Mouse (Mus musculus): ENCODE measurements around the gene Acot5. TPM values are rescaled to one million over a fixed set of nuclear protein-coding genes. Genes with fewer than 3 reads are reported as not detected.
"Not testable (repeated sequence)": the region's sequence is repeated elsewhere in the genome, so short reads cannot be mapped to it uniquely, and the experiment has no call there.

Acot5 gene
- not detected in 2 replicates for total RNA-seq (2014; rRNA removed)
- polyA plus RNA-seq (2012; rRNA removed) = 0.06 TPM in 1 of 2 replicates, not detected in the other

GRCm38 (mm10) chr12:84068986-84069385 is at the start of gene Acot5:
Gene Acot5, plus strand, starts transcription at chr12:84069325.
- Histone ChIP-seq H3K36me3 (ENCODE audit: control insufficient read depth, insufficient read depth, low read length) (no peaks in the 10 kb centered on the region), H3K9ac (ENCODE audit: low read depth, low read length) (no peak within 1 kb of the TSS), H3K4me1 (ENCODE audit: control insufficient read depth, insufficient read depth, low read length) (peaks cover 11% of the 10 kb centered on the region), H3K4me3 (ENCODE audit: insufficient read depth, low read depth, low read length) (peak within 1 kb of the TSS; percentile 28; the same call in 1 of the 2 replicates), H3K27ac (replicated peaks; ENCODE audit: insufficient read depth, low read depth, low read length) (no peak within 1 kb of the TSS), H3K27me3 (ENCODE audit: control insufficient read depth, insufficient read depth, low read length) (0 out of 2 replicates have a peak, but pooled peaks cover 3% of the 10 kb centered on the region), H3K79me2 (ENCODE audit: control insufficient read depth, insufficient read depth, low read length) (no peaks in the 10 kb centered on the region)
- DNase-seq (ENCODE audit: extremely low read depth, low read depth, low spot score) = peak; percentile 76
- 13% methylated on average over 9 of the region's 9 CpGs for WGBS
- TF ChIP-seq CTCF (IDR thresholded peaks at IDR 0.05; ENCODE audit: low read depth, low read length) = no peak
- TF ChIP-seq POLR2A (IDR thresholded peaks at IDR 0.05; ENCODE audit: extremely low read depth, insufficient read depth, low read length) = no peak

- not testable (repeated sequence) for H3K27me3 ChIP-seq (ENCODE audit: control insufficient read depth, insufficient read depth, low read length); H3K27ac ChIP-seq (replicated peaks; ENCODE audit: insufficient read depth, low read depth, low read length); H3K79me2 ChIP-seq (ENCODE audit: control insufficient read depth, insufficient read depth, low read length); H3K36me3 ChIP-seq (ENCODE audit: control insufficient read depth, insufficient read depth, low read length); H3K4me1 ChIP-seq (ENCODE audit: control insufficient read depth, insufficient read depth, low read length); H3K4me3 ChIP-seq (ENCODE audit: insufficient read depth, low read depth, low read length); H3K9ac ChIP-seq (ENCODE audit: low read depth, low read length)
- WGBS = 5% methylated on average over 7 of the region's 7 CpGs
- peak; percentile 97 for DNase-seq (ENCODE audit: extremely low read depth, low read depth, low spot score)
Measured at GRCm38 (mm10) chr12:84020528-84020927, 48.6 kb upstream of the Acot5 start.

GRCm38 (mm10) chr12:84022266-84022665 is 46.9 kb upstream of the Acot5 start:
- not testable (repeated sequence) for H3K27ac ChIP-seq (replicated peaks; ENCODE audit: insufficient read depth, low read depth, low read length); DNase-seq (ENCODE audit: extremely low read depth, low read depth, low spot score); H3K36me3 ChIP-seq (ENCODE audit: control insufficient read depth, insufficient read depth, low read length); H3K4me1 ChIP-seq (ENCODE audit: control insufficient read depth, insufficient read depth, low read length); H3K9ac ChIP-seq (ENCODE audit: low read depth, low read length); H3K27me3 ChIP-seq (ENCODE audit: control insufficient read depth, insufficient read depth, low read length); H3K79me2 ChIP-seq (ENCODE audit: control insufficient read depth, insufficient read depth, low read length); H3K4me3 ChIP-seq (ENCODE audit: insufficient read depth, low read depth, low read length)
- 87% methylated on average over 4 of the region's 4 CpGs for WGBS

- no peaks in the 10 kb centered on the region for H3K27me3 ChIP-seq (ENCODE audit: control insufficient read depth, insufficient read depth, low read length)
- DNase-seq (ENCODE audit: extremely low read depth, low read depth, low spot score) = peak; percentile 56
- no peak overlapping the region for H3K9ac ChIP-seq (ENCODE audit: low read depth, low read length)
- no peak for TF ChIP-seq CTCF (IDR thresholded peaks at IDR 0.05; ENCODE audit: low read depth, low read length)
- no peak for TF ChIP-seq POLR2A (IDR thresholded peaks at IDR 0.05; ENCODE audit: extremely low read depth, insufficient read depth, low read length)
- no peaks in the 10 kb centered on the region for H3K79me2 ChIP-seq (ENCODE audit: control insufficient read depth, insufficient read depth, low read length)
- no peaks in the 10 kb centered on the region for H3K36me3 ChIP-seq (ENCODE audit: control insufficient read depth, insufficient read depth, low read length)
- H3K27ac ChIP-seq (replicated peaks; ENCODE audit: insufficient read depth, low read depth, low read length) = no peak overlapping the region
- H3K4me3 ChIP-seq (ENCODE audit: insufficient read depth, low read depth, low read length) = no peak overlapping the region
- WGBS = 56% methylated on average over 9 of the region's 9 CpGs
- 0 out of 2 replicates have a peak, but pooled peaks cover 6% of the 10 kb centered on the region for H3K4me1 ChIP-seq (ENCODE audit: control insufficient read depth, insufficient read depth, low read length)
Measured at GRCm38 (mm10) chr12:84023052-84023745, 45.9 kb upstream of the Acot5 start.

- no peak for DNase-seq (ENCODE audit: extremely low read depth, low read depth, low spot score)
- no peaks in the 10 kb centered on the region for H3K79me2 ChIP-seq (ENCODE audit: control insufficient read depth, insufficient read depth, low read length)
- H3K36me3 ChIP-seq (ENCODE audit: control insufficient read depth, insufficient read depth, low read length) = no peaks in the 10 kb centered on the region
- TF ChIP-seq CTCF (IDR thresholded peaks at IDR 0.05; ENCODE audit: low read depth, low read length) = no peak
- TF ChIP-seq POLR2A (IDR thresholded peaks at IDR 0.05; ENCODE audit: extremely low read depth, insufficient read depth, low read length) = no peak
- 0 out of 2 replicates have a peak, but pooled peaks cover 4% of the 10 kb centered on the region for H3K4me1 ChIP-seq (ENCODE audit: control insufficient read depth, insufficient read depth, low read length)
- no peaks in the 10 kb centered on the region for H3K27me3 ChIP-seq (ENCODE audit: control insufficient read depth, insufficient read depth, low read length)
- 84% methylated on average over 7 of the region's 7 CpGs for WGBS
- H3K9ac ChIP-seq (ENCODE audit: low read depth, low read length) = no peak overlapping the region
- no peak overlapping the region for H3K27ac ChIP-seq (replicated peaks; ENCODE audit: insufficient read depth, low read depth, low read length)
- H3K4me3 ChIP-seq (ENCODE audit: insufficient read depth, low read depth, low read length) = no peak overlapping the region
Measured at GRCm38 (mm10) chr12:84025888-84026287, 43.2 kb upstream of the Acot5 start.

- not testable (repeated sequence) for H3K4me1 ChIP-seq (ENCODE audit: control insufficient read depth, insufficient read depth, low read length); H3K27me3 ChIP-seq (ENCODE audit: control insufficient read depth, insufficient read depth, low read length); H3K4me3 ChIP-seq (ENCODE audit: insufficient read depth, low read depth, low read length); H3K27ac ChIP-seq (replicated peaks; ENCODE audit: insufficient read depth, low read depth, low read length); DNase-seq (ENCODE audit: extremely low read depth, low read depth, low spot score); H3K36me3 ChIP-seq (ENCODE audit: control insufficient read depth, insufficient read depth, low read length); H3K79me2 ChIP-seq (ENCODE audit: control insufficient read depth, insufficient read depth, low read length); H3K9ac ChIP-seq (ENCODE audit: low read depth, low read length)
- 87% methylated on average over 3 of the region's 3 CpGs for WGBS
Measured at GRCm38 (mm10) chr12:84028328-84028727, 40.8 kb upstream of the Acot5 start.

- H3K79me2 ChIP-seq (ENCODE audit: control insufficient read depth, insufficient read depth, low read length); DNase-seq (ENCODE audit: extremely low read depth, low read depth, low spot score); H3K9ac ChIP-seq (ENCODE audit: low read depth, low read length); H3K27me3 ChIP-seq (ENCODE audit: control insufficient read depth, insufficient read depth, low read length); H3K27ac ChIP-seq (replicated peaks; ENCODE audit: insufficient read depth, low read depth, low read length); H3K36me3 ChIP-seq (ENCODE audit: control insufficient read depth, insufficient read depth, low read length); H3K4me3 ChIP-seq (ENCODE audit: insufficient read depth, low read depth, low read length); H3K4me1 ChIP-seq (ENCODE audit: control insufficient read depth, insufficient read depth, low read length): not testable (repeated sequence)
- 95% methylated on average over 1 of the region's 1 CpGs for WGBS
Measured at GRCm38 (mm10) chr12:84029043-84029442, 40.1 kb upstream of the Acot5 start.

Data from liver, adult 2 months (tissue).